Mouse (Mus musculus): Measurements from ENCODE around the gene Ttc3.
"Not testable (repeated sequence)": the region's sequence is repeated elsewhere in the genome, so short reads cannot be mapped to it uniquely, and the experiment has no call there.

Ttc3 gene

GRCm38 (mm10) chr16:94370173-94370914, at the start of gene Ttc3:
Ttc3 (plus strand) TSS chr16:94370618.
- DNase-seq (ENCODE audit: low spot score) = peak; percentile 96

GRCm38 (mm10) chr16:94323681-94324080, 46.7 kb upstream of the Ttc3 start:
- no peak for DNase-seq (ENCODE audit: low spot score)

GRCm38 (mm10) chr16:94326008-94326407, 44.4 kb upstream of the Ttc3 start:
- DNase-seq (ENCODE audit: low spot score) = no peak

- peak; percentile 66 for DNase-seq (ENCODE audit: low spot score)
Observed at GRCm38 (mm10) chr16:94327781-94328711, 42.4 kb upstream of the Ttc3 start, which contains the start of gene Ripply3. Ripply3 (plus strand) TSS chr16:94328420.

- peak; percentile 45 for DNase-seq (ENCODE audit: low spot score)
Observed at GRCm38 (mm10) chr16:94328881-94329867, 41.2 kb upstream of the Ttc3 start.

GRCm38 (mm10) chr16:94330429-94330828, 40.0 kb upstream of the Ttc3 start:
- DNase-seq (ENCODE audit: low spot score) = no peak

GRCm38 (mm10) chr16:94331233-94331885, 39.1 kb upstream of the Ttc3 start:
- no peak for DNase-seq (ENCODE audit: low spot score)

GRCm38 (mm10) chr16:94331886-94332252, 38.5 kb upstream of the Ttc3 start:
- DNase-seq (ENCODE audit: low spot score) = peak; percentile 67

GRCm38 (mm10) chr16:94335656-94336055, 34.8 kb upstream of the Ttc3 start:
- DNase-seq (ENCODE audit: low spot score) = no peak

- DNase-seq (ENCODE audit: low spot score) = not testable (repeated sequence)
Observed at GRCm38 (mm10) chr16:94339164-94340160, 31.0 kb upstream of the Ttc3 start.

- no peak for DNase-seq (ENCODE audit: low spot score)
Observed at GRCm38 (mm10) chr16:94345733-94346132, 24.7 kb upstream of the Ttc3 start.

GRCm38 (mm10) chr16:94347080-94347731, 23.2 kb upstream of the Ttc3 start:
- no peak for DNase-seq (ENCODE audit: low spot score)

GRCm38 (mm10) chr16:94348779-94349178, 21.6 kb upstream of the Ttc3 start:
- DNase-seq (ENCODE audit: low spot score) = no peak

- DNase-seq (ENCODE audit: low spot score) = no peak
Observed at GRCm38 (mm10) chr16:94349588-94350286, 20.7 kb upstream of the Ttc3 start.

GRCm38 (mm10) chr16:94350287-94350677, 20.1 kb upstream of the Ttc3 start:
- DNase-seq (ENCODE audit: low spot score) = no peak

GRCm38 (mm10) chr16:94354450-94354849, 16.0 kb upstream of the Ttc3 start:
- DNase-seq (ENCODE audit: low spot score) = peak; percentile 62

- DNase-seq (ENCODE audit: low spot score) = no peak
Observed at GRCm38 (mm10) chr16:94356046-94356445, 14.4 kb upstream of the Ttc3 start.

GRCm38 (mm10) chr16:94356776-94357494, 13.5 kb upstream of the Ttc3 start:
- no peak for DNase-seq (ENCODE audit: low spot score)
